Mouse (Mus musculus) adrenal gland, adult 8-10 months (tissue): Measurements from ENCODE around the gene Madd. TPM values are rescaled to one million over a fixed set of nuclear protein-coding genes. Genes with fewer than 3 reads are reported as not detected.

Experiments used
- DNase-seq: peaks from one replicate; pipeline ENCODE4 v3.0.0; 2022
- total RNA-seq, 4 experiments: library from RNA; stranded (reverse); gene quantifications; 2 replicates each; pipeline ENCODE4 v1.2.4; 2022

Madd gene
- total RNA-seq, 4 experiments from 2014 or later, result 25.2 to 44.7 (median 32.4) TPM

- DNase-seq, result no peak
Observed at GRCm38 (mm10) chr2:91090208-91090607, 93.4 kb downstream of the Madd start.

- no peak for DNase-seq
Observed at GRCm38 (mm10) chr2:91088987-91089386, 94.7 kb downstream of the Madd start.

- no peak for DNase-seq
Observed at GRCm38 (mm10) chr2:91087453-91087852, 96.2 kb downstream of the Madd start.

Other genes starting within 250 kb of the Madd start
- gene Celf1, start 243.5 kb downstream of the Madd start, total RNA-seq, result 100 to 1,000 TPM in 1 of 4 experiments, 10 to 100 TPM in 3; 74.4 to 102 (median 89.7) TPM
- gene Rapsn, start 148.2 kb downstream of the Madd start, total RNA-seq, result 1 to 10 TPM; 1.6 to 7.5 (median 3.5) TPM
- 100 to 1,000 TPM; 172 to 187 (median 179) TPM for gene Psmc3, start 129.8 kb downstream of the Madd start, total RNA-seq
- gene Slc39a13, start 113.4 kb downstream of the Madd start, total RNA-seq, result 10 to 100 TPM; 31.4 to 57.3 (median 43.5) TPM
- 1 to 10 TPM; 6.3 to 9.6 (median 7.9) TPM for gene Spi1, start 101.4 kb downstream of the Madd start, total RNA-seq
- under 1 TPM; 0.09 to 0.62 (median 0.26) TPM for gene Mybpc3, start 65.7 kb downstream of the Madd start, total RNA-seq
- 10 to 100 TPM; 21.1 to 32.1 (median 25.4) TPM for gene Nr1h3, start 19.0 kb upstream of the Madd start, total RNA-seq
- 10 to 100 TPM; 44.7 to 74.7 (median 57.5) TPM for gene Acp2, start 19.0 kb upstream of the Madd start, total RNA-seq
- 10 to 100 TPM in 3 of 4 experiments, 1 to 10 TPM in 1; 8.4 to 22.9 (median 17.1) TPM for gene Ddb2, start 53.1 kb upstream of the Madd start, total RNA-seq
- gene Pacsin3, start 72.1 kb upstream of the Madd start, total RNA-seq, result 100 to 1,000 TPM in 2 of 4 experiments, 10 to 100 TPM in 2; 68.6 to 220 (median 125) TPM
- gene Arfgap2, start 81.1 kb upstream of the Madd start, total RNA-seq, result 100 to 1,000 TPM in 3 of 4 experiments, 10 to 100 TPM in 1; 99.8 to 126 (median 112) TPM